Mouse (Mus musculus): ENCODE measurements at regions not wholly inside any gene's neighbourhood (a gene's known extent, or its start where the extent isn't known, plus 50 kb on each side); places are given as distances from the start of the nearest gene placed in this dataset.

DNA sequence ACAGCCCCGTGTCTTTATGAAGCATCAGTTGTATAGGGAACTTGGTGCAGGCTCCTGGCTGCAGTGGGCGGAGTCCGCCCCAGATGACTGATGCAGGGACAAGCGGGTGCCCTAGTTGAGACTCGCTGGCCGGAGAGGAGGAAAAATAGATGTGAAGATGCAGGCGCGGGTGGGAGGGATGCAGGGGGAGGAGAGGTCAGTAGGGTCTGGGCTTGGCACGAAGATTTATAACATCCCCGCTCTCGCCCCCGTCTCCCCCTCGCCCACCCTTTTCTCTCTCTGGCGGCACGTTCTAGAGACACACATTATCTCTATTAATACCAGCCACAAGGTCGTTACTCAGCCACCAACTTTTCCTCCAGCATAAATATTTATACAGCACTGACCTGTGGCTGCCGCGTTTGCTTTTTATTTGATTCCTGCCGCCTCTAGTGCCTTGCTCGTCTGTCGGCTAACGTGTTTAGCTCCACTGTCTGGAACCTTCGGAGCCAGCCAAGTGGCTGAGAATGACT is 369.6 kb downstream of the Med13l start:
- WGBS (ENCODE audit: insufficient replicate concordance) = 7% methylated on average over 20 of the region's 23 CpGs
- DNase-seq (no peak), ATAC-seq (no peak)
- Histone ChIP-seq H3K4me1 (ENCODE audit: insufficient read depth) (no peaks in the 10 kb centered on the region), H3K9me3 (ENCODE audit: low read length) (no peaks in the 10 kb centered on the region), H3K36me3 (replicated peaks; ENCODE audit: insufficient read depth, low read length) (no peaks in the 10 kb centered on the region), H3K4me2 (ENCODE audit: low read depth, low read length) (no peak overlapping the region), H3K9ac (replicated peaks) (no peak overlapping the region), H3K27me3 (ENCODE audit: insufficient read depth, low read length) (peaks cover 5% of the 10 kb centered on the region; the same call in 1 of the 2 replicates), H3K27ac (ENCODE audit: low read depth) (no peak overlapping the region), H3K4me3 (ENCODE audit: low read depth, low read length) (no peak overlapping the region)
- TF ChIP-seq EP300 (IDR thresholded peaks at IDR 0.05; ENCODE audit: low read depth) (no peak), CTCF (IDR thresholded peaks at IDR 0.05; ENCODE audit: low read depth) (no peak)

DNA sequence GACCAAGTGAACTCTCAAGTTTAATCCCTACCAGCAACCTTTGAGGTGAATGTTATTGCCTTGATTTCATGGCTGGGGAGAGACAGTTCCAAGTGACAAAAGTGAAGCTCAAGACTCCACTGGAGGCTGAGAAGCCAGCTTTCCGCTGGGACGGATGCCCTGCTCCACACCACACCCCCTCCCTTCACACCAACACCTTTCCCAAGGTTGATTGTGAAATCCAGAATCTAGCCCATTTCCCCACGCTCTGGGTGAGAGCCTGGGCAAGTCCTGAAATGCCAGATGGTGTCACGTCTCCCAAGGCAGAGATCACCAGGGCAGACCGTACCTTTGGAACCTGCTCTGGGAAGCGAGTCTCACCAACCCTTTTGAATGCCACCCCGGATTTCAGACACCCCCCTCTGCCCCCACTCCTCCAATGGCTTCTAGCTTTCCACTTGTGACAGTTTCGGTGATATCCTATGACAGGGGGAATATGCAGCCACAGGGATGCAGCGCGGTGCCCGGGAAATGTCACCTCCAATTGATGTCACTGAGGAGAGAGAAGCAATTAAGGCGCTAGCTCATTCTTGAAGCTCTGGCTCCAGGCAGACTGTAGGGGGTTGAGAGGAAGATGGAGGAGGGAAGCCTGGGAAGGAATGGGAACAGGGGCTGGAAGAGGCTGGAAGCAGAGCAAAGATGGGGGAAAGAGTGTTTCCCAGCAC is 379.0 kb downstream of the Med13l start:
- WGBS (ENCODE audit: insufficient replicate concordance) = 72% methylated on average over 12 of the region's 12 CpGs
- Histone ChIP-seq H3K36me3 (replicated peaks; ENCODE audit: insufficient read depth, low read length) (no peaks in the 10 kb centered on the region), H3K4me2 (ENCODE audit: low read depth, low read length) (no peak overlapping the region), H3K4me3 (ENCODE audit: low read depth, low read length) (no peak overlapping the region), H3K9ac (replicated peaks) (no peak overlapping the region), H3K27me3 (ENCODE audit: insufficient read depth, low read length) (no peaks in the 10 kb centered on the region), H3K9me3 (ENCODE audit: low read length) (no peaks in the 10 kb centered on the region), H3K27ac (ENCODE audit: low read depth) (no peak overlapping the region), H3K4me1 (ENCODE audit: insufficient read depth) (no peaks in the 10 kb centered on the region)
- DNase-seq = no peak
- TF ChIP-seq CTCF (IDR thresholded peaks at IDR 0.05; ENCODE audit: low read depth) (no peak), EP300 (IDR thresholded peaks at IDR 0.05; ENCODE audit: low read depth) (no peak)
- no peak for ATAC-seq

GRCm38 (mm10) chr5:118944256-118944655 is 383.8 kb downstream of the Med13l start:
- no peak for DNase-seq
- H3K27ac ChIP-seq (ENCODE audit: low read depth) = no peak overlapping the region
- H3K9me3 ChIP-seq (ENCODE audit: low read length) = no peaks in the 10 kb centered on the region
- TF ChIP-seq CTCF (IDR thresholded peaks at IDR 0.05; ENCODE audit: low read depth) (no peak), EP300 (IDR thresholded peaks at IDR 0.05; ENCODE audit: low read depth) (no peak)
- no peak overlapping the region for H3K4me3 ChIP-seq (ENCODE audit: low read depth, low read length)
- H3K27me3 ChIP-seq (ENCODE audit: insufficient read depth, low read length) = no peaks in the 10 kb centered on the region
- no peak for ATAC-seq
- H3K36me3 ChIP-seq (replicated peaks; ENCODE audit: insufficient read depth, low read length) = no peaks in the 10 kb centered on the region
- no peak overlapping the region for H3K9ac ChIP-seq (replicated peaks)
- H3K4me2 ChIP-seq (ENCODE audit: low read depth, low read length) = no peak overlapping the region
- WGBS (ENCODE audit: insufficient replicate concordance) = 49% methylated on average over 7 of the region's 7 CpGs
- H3K4me1 ChIP-seq (ENCODE audit: insufficient read depth) = no peaks in the 10 kb centered on the region

- 47% methylated on average over 8 of the region's 8 CpGs for WGBS (ENCODE audit: insufficient replicate concordance)
- TF ChIP-seq CTCF (IDR thresholded peaks at IDR 0.05; ENCODE audit: low read depth) (no peak), EP300 (IDR thresholded peaks at IDR 0.05; ENCODE audit: low read depth) (no peak)
- Histone ChIP-seq H3K4me3 (ENCODE audit: low read depth, low read length) (no peak overlapping the region), H3K27ac (ENCODE audit: low read depth) (no peak overlapping the region), H3K9ac (replicated peaks) (no peak overlapping the region), H3K36me3 (replicated peaks; ENCODE audit: insufficient read depth, low read length) (no peaks in the 10 kb centered on the region), H3K9me3 (ENCODE audit: low read length) (no peaks in the 10 kb centered on the region), H3K4me2 (ENCODE audit: low read depth, low read length) (no peak overlapping the region), H3K27me3 (ENCODE audit: insufficient read depth, low read length) (no peaks in the 10 kb centered on the region), H3K4me1 (ENCODE audit: insufficient read depth) (no peaks in the 10 kb centered on the region)
- DNase-seq = no peak
- ATAC-seq = no peak
Observed at GRCm38 (mm10) chr5:118946090-118946489, 385.6 kb downstream of the Med13l start.

GRCm38 (mm10) chr5:118946994-118947393 is 386.5 kb downstream of the Med13l start:
- Histone ChIP-seq H3K4me2 (ENCODE audit: low read depth, low read length) (no peak overlapping the region), H3K4me1 (ENCODE audit: insufficient read depth) (no peaks in the 10 kb centered on the region), H3K4me3 (ENCODE audit: low read depth, low read length) (no peak overlapping the region), H3K36me3 (replicated peaks; ENCODE audit: insufficient read depth, low read length) (no peaks in the 10 kb centered on the region), H3K27me3 (ENCODE audit: insufficient read depth, low read length) (no peaks in the 10 kb centered on the region), H3K27ac (ENCODE audit: low read depth) (no peak overlapping the region), H3K9me3 (ENCODE audit: low read length) (no peaks in the 10 kb centered on the region), H3K9ac (replicated peaks) (no peak overlapping the region)
- 62% methylated on average over 2 of the region's 2 CpGs for WGBS (ENCODE audit: insufficient replicate concordance)
- TF ChIP-seq CTCF (IDR thresholded peaks at IDR 0.05; ENCODE audit: low read depth) (no peak), EP300 (IDR thresholded peaks at IDR 0.05; ENCODE audit: low read depth) (no peak)
- DNase-seq (no peak), ATAC-seq (no peak)

- no peak for TF ChIP-seq EP300 (IDR thresholded peaks at IDR 0.05; ENCODE audit: low read depth)
- TF ChIP-seq CTCF (IDR thresholded peaks at IDR 0.05; ENCODE audit: low read depth) = no peak
- no peak overlapping the region for H3K4me2 ChIP-seq (ENCODE audit: low read depth, low read length)
- H3K9me3 ChIP-seq (ENCODE audit: low read length) = no peaks in the 10 kb centered on the region
- H3K36me3 ChIP-seq (replicated peaks; ENCODE audit: insufficient read depth, low read length) = no peaks in the 10 kb centered on the region
- H3K4me1 ChIP-seq (ENCODE audit: insufficient read depth) = no peaks in the 10 kb centered on the region
- no peaks in the 10 kb centered on the region for H3K27me3 ChIP-seq (ENCODE audit: insufficient read depth, low read length)
- H3K9ac ChIP-seq (replicated peaks) = no peak overlapping the region
- DNase-seq (no peak), ATAC-seq (no peak)
- WGBS (ENCODE audit: insufficient replicate concordance) = 78% methylated on average over 6 of the region's 6 CpGs
- no peak overlapping the region for H3K4me3 ChIP-seq (ENCODE audit: low read depth, low read length)
- no peak overlapping the region for H3K27ac ChIP-seq (ENCODE audit: low read depth)
Observed at GRCm38 (mm10) chr5:118948119-118948786, 387.8 kb downstream of the Med13l start.
